Mouse (Mus musculus) liver, adult 2 months (tissue): ENCODE results near the gene Lsm2.

Experiments
- CTCF ChIP-seq: fragments of 200-500 bp; IDR thresholded peaks from 2 replicates; pipeline ENCODE4 v1.5.1; 2011; ENCODE audit warnings: low read depth, low read length, control low read depth
- POLR2A ChIP-seq: fragments of 200-500 bp; IDR thresholded peaks from 2 replicates; pipeline ENCODE4 v1.6.1; 2011; ENCODE audit warnings: low read length, control low read depth; ENCODE audit not compliant: insufficient read depth; ENCODE audit errors: extremely low read depth

- TF ChIP-seq POLR2A (no peak), CTCF (no peak)
Measured at GRCm38 (mm10) chr17:34943128-34943815, 38.4 kb upstream of the Lsm2 start.
